Mouse (Mus musculus): Measurements from ENCODE around the gene Tspan5.

The Tspan5 gene

DNA sequence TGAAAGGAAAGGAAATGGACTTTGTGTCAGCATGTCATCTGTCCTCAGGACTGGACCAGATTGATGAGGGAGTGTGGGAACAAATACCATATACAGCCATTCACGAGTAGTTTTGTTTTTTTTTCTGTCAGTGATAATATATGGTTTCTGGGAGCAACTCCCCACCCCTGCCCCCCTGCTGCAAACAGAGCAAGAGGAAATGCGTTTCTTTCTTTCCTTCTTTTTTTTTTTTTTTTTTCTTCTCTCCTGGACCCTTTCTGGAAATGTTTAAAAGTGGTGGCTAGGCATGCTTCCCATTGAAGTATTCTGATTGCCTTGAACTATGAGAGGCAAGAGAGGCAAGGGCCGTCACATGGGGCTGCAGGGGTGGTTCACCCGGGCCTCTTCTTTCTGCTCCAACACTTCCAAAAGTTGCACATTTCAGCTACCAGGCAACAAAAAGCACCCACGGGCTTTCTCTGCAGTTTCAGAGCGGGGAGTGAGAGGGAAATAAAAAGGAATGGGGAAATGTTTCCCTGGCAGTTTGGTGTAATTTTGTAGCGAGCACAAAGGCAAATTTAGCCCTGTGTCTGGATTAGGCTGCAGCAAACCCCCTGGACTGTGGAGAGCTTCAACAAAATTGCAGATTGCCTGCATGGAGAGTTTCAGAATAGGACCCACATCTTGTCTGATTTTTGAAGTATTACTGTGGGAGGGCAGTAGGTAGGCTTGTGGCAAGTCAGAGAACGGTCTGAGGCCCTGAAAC, 2.2 kb downstream of the Tspan5 start:
- DNase-seq = peak; percentile 28

DNA sequence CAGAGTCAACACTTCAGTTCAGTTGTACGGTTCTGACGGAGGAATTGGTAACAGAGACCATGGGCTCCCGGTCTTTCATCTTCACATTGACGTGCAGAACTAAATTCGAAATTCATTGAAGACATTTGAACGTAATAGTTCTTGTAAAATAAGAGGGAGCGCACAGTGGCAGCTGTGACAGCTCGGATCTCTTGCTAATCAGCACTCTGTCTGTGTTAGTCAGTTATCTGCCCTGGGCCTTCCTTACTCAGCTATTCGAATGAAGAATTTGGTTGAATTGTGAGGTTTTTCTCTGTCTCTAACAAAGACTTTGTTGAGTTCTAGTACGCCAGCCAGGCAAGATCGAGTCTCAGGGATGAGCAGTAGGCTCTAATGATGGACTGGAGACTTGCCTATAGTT, 3.1 kb downstream of the Tspan5 start:
- no peak for DNase-seq

DNA sequence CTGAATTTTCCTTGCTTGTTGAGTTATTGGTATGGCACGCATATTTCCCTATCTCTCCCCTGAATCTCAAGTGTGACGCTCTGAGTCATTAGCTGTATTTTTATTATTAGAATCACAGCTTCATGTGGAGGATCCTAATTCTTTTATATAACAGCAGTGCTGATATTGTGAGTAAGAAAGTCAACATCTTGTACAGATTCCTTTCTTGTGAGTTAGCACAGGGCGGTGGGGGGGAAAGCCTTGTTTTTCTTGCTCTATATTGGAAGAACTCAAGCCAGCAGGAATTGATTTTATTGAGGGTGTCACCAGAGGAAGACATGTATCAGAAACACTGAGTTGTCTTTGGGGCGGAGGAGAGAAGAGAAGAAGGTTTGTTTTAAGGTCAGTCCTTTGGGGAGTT, 3.6 kb downstream of the Tspan5 start:
- DNase-seq = no peak

DNA sequence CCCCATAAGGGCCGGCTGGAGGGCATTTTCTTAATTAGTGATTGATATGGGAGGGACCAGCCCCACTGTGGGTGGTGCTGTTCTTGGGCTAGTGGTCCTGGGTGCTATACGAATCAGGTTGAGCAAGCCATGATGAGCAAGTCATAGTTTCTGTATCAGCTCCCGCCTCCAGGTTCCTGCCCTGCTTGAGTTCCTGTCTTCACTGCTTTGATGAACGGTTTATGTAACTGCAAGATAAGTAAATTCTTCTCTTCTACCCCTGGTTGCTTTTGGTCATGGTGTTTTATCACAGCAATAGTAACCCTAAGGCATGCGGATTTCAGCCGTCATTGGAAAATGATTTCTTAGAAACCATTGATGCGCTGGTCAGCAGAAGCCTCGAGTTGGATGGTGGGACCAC, 4.6 kb downstream of the Tspan5 start:
- peak; percentile 18 for DNase-seq

- peak; percentile 18 for DNase-seq
These were observed 5.0 kb downstream of the Tspan5 start for GRCm38 (mm10) chr3:138747035-138747434.

- no peak for DNase-seq
These were observed 6.0 kb downstream of the Tspan5 start for GRCm38 (mm10) chr3:138747985-138748384.

DNA sequence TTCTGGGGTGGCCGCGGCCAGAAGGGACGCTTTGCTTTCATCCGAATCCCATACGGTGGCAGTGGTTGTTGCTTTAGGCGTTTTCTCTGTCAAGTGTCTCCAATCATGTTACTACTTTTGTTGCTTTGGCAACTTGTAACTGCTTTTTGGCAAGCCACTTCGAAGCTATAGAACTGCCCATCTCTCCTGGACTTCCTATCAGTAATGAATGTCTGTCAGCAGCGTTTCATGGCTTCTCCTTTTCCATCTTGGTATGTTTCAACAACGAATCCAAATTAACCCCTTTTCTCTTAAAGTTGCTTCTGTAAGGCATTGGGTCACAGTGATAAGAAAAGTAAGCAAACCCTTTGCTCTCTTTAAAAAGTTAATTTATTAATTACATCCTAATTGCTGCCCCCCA, 7.7 kb downstream of the Tspan5 start:
- peak; percentile 42 for DNase-seq

GRCm38 (mm10) chr3:138751328-138751727, 9.3 kb downstream of the Tspan5 start:
- DNase-seq = no peak

DNA sequence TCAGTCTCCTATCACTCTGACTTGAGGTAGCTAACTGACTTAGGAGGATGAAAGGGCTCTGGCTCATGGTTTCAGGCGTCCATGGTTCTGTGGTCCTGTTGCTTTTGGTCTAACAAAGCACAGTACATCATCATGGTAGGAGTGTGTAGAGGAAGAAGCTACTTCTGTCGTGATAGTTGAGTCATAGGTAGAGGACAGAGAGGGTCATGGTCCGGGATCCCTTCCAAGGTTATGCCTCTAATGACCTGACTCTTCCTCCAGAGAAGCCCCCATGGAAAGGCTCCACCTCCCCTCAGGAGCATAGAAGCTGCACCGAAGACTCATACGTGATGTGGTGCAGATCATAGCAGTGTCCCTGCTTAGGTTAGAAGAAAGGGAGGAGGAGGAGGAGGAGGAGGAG, 10.1 kb downstream of the Tspan5 start:
- no peak for DNase-seq

DNA sequence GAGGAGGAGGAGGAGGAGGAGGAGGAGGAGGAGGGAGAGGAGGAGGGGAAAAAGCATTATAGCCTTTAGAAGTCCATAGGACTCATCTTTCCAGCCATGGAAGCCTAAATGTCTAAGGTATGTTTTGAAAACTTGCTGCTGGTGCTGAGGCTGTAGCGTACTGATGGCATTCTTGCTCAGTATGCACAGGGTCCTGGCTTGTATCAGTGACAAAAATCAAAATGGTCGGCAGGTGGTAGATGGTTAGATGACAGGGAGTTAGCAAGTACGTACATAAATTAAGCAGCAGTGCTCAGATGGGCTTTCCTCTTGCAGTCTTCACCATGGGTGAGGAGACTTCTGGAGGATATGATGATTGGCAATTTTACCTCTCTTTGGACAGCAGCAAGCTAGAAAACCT, 10.8 kb downstream of the Tspan5 start:
- no peak for DNase-seq

DNA sequence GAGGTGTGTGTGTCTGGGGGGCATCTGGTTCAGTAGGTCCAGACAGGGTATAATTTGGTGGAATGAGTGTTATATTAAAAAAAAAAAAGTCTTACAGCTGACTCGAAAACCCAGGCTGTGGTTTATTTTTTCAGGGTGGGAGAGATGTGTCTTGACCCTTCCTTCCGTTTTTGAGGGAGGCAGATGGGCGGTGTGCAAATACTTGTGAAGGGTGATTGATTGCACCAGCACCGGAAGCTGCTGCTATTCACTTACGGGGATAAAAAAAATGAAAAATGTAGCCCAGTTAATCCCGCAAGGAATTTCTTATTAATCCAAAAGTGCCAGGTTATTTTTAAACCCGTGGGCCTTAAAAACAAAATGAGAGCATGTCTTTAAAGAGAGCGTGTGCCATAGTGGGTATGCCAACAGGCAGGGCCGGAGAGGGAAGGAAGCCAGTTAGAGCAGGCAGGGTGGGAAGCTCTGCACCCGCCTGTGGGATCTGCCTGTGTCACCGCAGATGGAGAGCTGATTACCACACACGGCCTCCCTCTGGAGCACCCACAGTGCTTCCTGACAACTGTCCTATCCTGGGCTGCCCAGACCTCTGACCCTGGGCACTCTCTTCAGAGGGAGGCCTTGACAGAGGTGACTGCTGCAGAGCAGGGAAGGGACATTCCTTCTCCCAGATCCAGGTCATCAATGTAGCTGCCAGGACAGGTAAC, 11.3 kb downstream of the Tspan5 start:
- peak; percentile 78 for DNase-seq

DNA sequence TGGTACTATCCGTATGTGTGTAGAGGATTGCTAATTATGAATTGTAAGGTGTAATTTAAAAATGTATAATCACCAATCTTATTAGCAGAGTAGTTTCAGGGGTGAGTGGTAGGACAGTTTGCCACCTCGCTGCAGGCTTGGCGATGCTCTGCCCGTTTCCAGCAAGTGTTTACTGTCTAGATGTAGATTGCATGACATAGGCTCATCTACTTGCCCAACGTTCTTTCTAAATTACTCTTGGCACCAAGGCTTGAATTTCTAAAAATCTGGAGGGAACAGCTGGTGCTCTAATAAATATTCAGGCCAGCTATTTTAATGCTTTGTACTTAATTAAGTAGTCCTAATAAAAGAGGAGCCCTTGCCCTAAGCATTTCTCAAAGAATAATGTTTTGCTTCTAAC, 12.3 kb downstream of the Tspan5 start:
- DNase-seq = no peak

DNA sequence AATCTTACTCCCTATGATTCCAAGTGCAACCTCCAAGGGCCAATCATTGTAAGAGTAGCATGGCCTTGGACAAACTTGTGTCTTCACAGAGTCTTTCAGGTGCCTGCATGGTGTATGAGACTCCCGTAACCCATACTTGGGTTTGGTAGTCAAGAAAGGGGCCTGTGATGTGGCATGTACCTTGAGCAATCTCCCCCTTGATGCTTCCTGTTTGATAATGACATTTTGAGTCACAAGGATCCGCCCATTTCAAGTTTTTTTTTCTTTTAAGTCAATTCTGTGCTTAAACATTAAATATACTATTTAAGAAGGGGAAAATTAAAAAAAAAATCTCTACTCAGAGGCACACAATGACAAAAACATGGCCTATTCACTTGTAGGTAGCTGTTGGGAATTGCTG, 15.3 kb downstream of the Tspan5 start:
- DNase-seq = no peak

DNA sequence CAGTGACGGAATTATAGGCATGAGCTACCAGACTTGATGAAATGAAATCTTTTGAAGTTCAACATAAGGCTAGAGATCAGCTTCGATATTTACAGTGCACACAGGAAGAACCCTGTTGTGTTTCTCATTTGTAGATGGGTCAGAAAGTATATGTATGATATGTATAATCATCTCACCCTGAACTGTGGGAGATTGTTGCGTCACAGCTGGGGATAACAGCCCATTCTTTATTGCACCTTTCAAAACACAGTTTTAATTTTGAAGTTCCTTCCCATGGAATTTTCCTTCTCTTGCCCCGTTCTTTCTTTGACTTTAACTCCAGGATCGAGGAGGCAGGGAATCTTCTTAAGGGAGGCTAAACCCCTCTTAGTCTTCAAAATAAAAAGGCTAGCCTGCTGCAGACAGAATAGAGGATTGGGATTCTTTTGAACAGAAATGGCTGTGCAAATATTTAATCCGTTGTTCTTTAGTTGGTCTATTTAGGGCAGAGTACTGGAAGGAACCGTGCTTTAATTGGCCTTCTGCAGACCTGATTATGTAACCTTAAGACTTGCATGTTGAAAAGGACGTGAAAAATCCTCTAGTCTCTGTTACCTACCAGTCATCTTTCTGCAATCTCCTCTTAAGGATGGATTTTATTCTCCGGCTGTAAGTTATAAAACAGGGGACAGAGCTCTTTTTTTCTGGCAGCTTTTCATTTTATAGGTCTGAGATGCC, 18.1 kb downstream of the Tspan5 start:
- no peak for DNase-seq

DNA sequence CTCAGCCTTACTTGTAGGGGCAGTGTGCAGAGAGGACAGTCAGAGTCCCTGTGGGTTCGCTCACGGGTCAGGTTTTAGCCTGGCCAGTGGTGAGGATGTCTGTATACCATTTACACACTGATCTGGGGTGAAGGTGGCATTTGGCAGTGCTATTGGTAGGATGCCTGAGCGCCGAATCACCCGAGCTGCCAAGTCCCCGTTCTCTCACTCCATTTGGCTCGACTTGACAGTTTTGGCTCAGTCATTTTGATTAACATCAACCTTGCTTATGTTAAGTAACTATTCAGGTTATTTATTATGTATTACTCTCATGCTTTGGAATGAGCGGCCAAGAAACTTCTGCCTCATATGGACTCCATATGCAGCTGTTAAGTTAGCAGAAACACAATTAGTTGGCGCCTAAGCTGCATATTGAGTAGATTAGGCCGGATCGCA, 18.7 kb downstream of the Tspan5 start:
- DNase-seq = peak; percentile 84

DNA sequence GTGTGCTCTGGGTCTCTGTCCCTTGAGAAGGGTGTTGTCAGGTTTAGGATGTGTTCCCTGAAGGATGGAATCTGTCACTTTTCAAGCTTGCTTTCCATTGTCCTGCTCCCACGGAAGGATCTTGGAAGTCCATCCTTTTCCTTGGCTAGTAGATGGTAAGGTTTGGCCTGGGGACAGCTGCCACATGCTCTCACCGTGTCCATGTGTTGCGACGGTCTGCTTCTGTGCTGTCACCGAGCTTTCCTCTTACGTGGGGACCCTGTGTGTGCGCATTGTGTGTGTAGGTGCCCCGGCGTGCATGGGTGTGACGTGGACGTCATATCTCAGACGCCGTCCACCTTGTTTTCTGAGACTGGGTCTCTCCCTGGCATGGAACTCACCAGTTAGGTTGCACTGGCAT, 19.5 kb downstream of the Tspan5 start:
- peak; percentile 59 for DNase-seq

DNA sequence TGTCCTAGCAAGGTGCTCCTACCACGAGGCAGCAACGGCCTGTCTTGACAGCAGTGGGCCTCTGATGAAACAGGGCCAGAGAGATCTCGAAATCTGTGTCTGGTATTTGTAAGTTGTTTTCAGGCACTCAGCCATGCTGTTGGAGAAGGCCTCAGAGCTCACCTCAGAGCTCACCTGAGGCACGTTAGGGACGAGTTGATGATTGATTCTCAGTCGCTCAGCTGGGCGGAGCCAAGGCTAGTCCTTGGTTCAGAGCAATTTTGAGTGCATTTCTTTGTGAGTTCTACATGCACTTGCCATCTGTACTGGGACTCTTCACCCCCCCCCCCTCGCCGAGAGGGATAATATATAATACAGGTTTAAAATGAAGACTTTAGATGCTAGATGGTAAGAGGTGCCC, 21.9 kb downstream of the Tspan5 start:
- DNase-seq = peak; percentile 31

DNA sequence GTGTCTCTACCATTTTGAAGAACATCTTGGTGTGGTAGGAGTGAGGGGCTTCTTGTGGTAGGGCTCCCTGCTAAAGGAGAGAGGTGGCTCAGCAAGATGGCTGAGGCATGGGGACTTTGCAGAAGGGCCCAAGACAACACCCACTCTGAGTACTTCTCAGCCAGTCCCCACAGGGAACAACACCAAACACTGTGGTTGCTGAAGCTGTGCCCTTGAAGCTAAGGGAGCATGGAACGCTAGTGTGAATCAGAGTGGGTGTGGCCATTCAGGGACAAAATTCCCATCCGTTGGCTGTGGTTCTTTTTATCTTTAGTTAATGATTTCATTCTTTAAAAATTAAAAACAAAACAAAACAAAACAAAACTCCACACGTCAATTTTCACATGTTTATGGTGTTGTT, 22.8 kb downstream of the Tspan5 start:
- DNase-seq = no peak

- no peak for DNase-seq
These were observed 25.0 kb downstream of the Tspan5 start for GRCm38 (mm10) chr3:138767034-138767433.

- no peak for DNase-seq
These were observed 26.6 kb downstream of the Tspan5 start for GRCm38 (mm10) chr3:138768541-138769093.

DNA sequence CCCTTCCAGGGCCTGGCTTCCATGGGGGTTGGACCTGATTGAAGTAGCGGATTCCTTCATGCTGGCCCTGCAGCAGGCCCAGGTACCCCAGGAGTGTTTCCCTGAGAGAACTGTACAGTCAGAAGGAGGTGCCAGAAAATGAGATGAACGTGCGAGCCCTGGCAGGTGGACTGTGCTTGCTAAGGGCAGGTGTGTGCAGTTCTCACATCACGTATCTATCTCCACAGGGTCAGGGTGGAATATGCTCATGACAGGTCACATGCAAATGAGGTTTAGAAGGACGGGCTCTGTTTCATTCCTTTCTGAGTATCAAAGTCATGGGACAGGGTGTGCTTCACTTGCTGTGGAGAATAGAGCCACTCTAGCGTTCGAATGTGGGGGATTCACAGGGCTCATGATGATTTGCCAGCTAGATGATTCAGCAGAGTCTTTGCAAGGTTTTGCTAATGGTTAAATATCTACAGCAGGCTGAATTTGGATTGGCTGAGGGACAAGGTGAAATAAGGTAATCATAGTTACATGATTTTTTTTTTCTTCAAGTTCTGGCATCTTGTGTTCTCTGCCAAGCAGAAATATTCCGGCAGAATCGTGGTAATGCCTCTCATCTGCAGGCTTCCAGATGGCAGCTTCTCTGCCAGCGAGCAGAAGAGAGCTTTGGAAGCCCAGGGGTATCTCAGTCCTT, 28.8 kb downstream of the Tspan5 start:
- DNase-seq = no peak

DNA sequence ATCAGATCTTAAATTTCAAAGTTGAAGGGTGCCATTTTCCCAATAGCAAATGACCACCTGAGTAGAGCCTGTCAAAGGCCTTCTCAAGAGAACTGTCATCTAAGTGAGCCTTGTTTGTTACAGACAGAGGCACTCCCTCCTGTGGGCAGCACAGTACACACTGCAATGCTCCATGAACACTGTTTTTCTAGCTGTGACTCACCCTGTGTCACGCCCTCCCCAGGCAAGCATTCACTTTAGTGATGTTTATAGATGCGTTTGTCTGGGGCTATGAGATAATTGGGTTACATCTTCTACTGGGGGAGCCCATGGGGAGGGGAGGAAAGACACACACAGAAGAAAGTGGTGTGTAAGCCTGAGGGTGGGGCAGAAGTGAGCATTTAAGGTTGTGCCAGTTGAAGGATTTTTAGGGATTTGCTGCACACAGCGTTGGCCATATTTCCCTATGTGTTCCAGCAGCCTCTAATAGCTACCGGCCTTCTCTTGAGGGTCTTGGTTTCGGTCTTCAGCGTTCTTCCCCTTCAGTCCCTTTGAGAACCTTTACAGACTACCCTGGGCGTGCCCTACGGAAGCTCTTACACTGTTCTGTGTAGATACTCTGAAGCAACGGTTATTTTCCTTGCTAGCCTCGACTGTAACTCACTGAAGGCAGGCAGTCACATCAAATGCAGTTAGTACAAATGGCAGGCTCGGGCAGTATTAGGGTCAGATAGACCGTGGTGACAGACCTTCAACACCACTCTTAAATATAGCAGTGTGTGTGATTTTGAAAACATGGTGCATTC, 29.7 kb downstream of the Tspan5 start:
- no peak for DNase-seq
